Mouse (Mus musculus): ENCODE results near the gene Hrh2. TPM values are rescaled to one million over a fixed set of nuclear protein-coding genes. Genes with fewer than 3 reads are reported as not detected.

The Hrh2 gene
- polyA plus RNA-seq (2014; fragmentation: Nextera tagmentation; extraction: Ambion mirVana) = 0.24 TPM in 1 of 2 replicates, not detected in the other

DNA sequence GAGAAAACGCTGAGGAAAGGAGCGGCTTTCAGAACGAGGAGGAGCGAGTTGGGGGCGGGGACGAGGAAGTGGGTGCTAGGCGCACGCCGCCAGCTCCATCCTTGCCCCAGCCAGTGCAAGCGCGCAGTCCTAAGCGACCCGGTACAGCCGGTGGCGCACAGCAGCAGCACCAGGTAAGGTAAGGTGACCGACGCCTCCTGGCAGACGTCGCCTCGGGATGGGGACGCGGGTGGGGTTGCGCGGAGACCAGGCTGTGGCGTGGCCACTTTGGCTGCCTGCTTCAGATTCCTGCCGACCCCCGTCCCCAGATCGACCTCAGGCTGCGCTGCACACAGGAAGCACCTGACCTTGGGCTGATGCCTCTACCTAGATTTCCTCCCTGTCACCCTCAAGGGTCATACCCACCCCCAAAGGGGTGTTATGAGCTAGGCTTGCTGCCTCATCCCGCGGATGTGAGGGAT lies at the start of gene Hrh2:
Gene Hrh2, plus strand, starts transcription at position 109 of the 461 bp plus-strand sequence.
- peaks cover 10% of the 10 kb centered on the region for H3K27me3 ChIP-seq (ENCODE audit: control insufficient read depth, insufficient read depth, low read length)
- H3K9ac ChIP-seq (ENCODE audit: low read depth, low read length) = peak within 1 kb of the TSS; percentile 47; the same call in 1 of the 2 replicates
- H3K4me1 ChIP-seq (replicated peaks; ENCODE audit: control insufficient read depth, insufficient read depth, low read length) = no peaks in the 10 kb centered on the region; the same call in 1 of the 2 replicates
- WGBS = 2% methylated on average over 29 of the region's 31 CpGs
- no peak within 1 kb of the TSS for H3K27ac ChIP-seq (ENCODE audit: low read depth, low read length)
- no peaks in the 10 kb centered on the region for H3K9me3 ChIP-seq (ENCODE audit: control insufficient read depth, low read length)
- H3K36me3 ChIP-seq (ENCODE audit: control insufficient read depth, insufficient read depth, low read length) = no peaks in the 10 kb centered on the region
- peak within 1 kb of the TSS; percentile 49 for H3K4me2 ChIP-seq (replicated peaks; ENCODE audit: low read depth, low read length)
- peak within 1 kb of the TSS; percentile 28 for H3K4me3 ChIP-seq (ENCODE audit: low read depth, low read length)
- ATAC-seq (ENCODE audit: low FRiP score) (no peak), DNase-seq (ENCODE audit: low spot score) (no peak)

DNA sequence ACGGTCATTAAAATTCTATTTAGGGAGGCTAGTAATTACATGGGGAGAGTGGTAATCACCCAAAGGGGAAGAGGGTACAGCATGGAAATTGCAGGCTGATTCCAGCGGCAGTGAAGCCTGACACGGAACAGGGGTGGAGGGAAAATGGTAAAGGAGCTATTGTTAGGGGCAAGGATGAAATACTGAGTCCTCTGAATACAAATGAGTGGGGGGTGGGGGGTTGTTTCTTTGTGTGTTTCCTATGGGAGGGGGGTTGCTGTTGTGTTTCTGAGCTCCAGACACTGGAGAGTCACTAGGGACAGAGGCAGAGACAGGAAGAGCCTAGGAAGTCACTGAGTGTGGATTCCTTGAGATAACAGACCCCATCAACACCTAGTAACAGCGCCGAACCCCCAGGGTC lies 48.1 kb upstream of the Hrh2 start:
- H3K4me3 ChIP-seq (ENCODE audit: low read depth, low read length) = no peak overlapping the region
- H3K4me1 ChIP-seq (replicated peaks; ENCODE audit: control insufficient read depth, insufficient read depth, low read length) = no peaks in the 10 kb centered on the region; the same call in 1 of the 2 replicates
- no peaks in the 10 kb centered on the region for H3K27me3 ChIP-seq (ENCODE audit: control insufficient read depth, insufficient read depth, low read length)
- H3K4me2 ChIP-seq (replicated peaks; ENCODE audit: low read depth, low read length) = no peak overlapping the region
- DNase-seq (ENCODE audit: low spot score) (peak; percentile 58), ATAC-seq (ENCODE audit: low FRiP score) (peak; percentile 68)
- peaks cover 3% of the 10 kb centered on the region; the same call in 1 of the 2 replicates for H3K9me3 ChIP-seq (ENCODE audit: control insufficient read depth, low read length)
- no peak overlapping the region for H3K9ac ChIP-seq (ENCODE audit: low read depth, low read length)
- 33% methylated on average over 5 of the region's 5 CpGs for WGBS
- peak overlapping the region; percentile 42; the same call in 1 of the 2 replicates for H3K27ac ChIP-seq (ENCODE audit: low read depth, low read length)
- H3K36me3 ChIP-seq (ENCODE audit: control insufficient read depth, insufficient read depth, low read length) = no peaks in the 10 kb centered on the region

DNA sequence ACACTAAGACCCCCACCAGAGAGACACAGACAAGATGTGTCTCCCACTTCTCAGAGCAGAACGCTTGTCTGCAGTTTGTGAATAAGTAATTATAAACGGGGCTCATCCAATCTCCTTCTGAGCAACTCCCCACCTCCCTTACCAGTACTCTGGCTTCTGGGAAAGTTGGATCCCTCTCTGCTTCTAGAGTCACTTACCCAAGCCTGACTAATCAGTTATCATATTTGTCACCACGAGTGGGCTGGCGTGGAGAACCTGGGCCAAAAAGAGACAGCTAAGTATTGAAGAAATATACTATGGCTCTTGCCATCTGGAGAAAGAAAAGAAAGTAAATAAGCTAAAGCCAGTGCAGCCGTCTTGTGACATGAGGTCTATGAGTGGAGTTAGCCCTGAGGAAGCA lies 47.3 kb upstream of the Hrh2 start:
- H3K4me2 ChIP-seq (replicated peaks; ENCODE audit: low read depth, low read length) = no peak overlapping the region
- ATAC-seq (ENCODE audit: low FRiP score) = no peak
- no peak overlapping the region for H3K27ac ChIP-seq (ENCODE audit: low read depth, low read length)
- no peaks in the 10 kb centered on the region; the same call in 1 of the 2 replicates for H3K4me1 ChIP-seq (replicated peaks; ENCODE audit: control insufficient read depth, insufficient read depth, low read length)
- no peaks in the 10 kb centered on the region for H3K36me3 ChIP-seq (ENCODE audit: control insufficient read depth, insufficient read depth, low read length)
- H3K4me3 ChIP-seq (ENCODE audit: low read depth, low read length) = no peak overlapping the region
- H3K9ac ChIP-seq (ENCODE audit: low read depth, low read length) = no peak overlapping the region
- H3K27me3 ChIP-seq (ENCODE audit: control insufficient read depth, insufficient read depth, low read length) = no peaks in the 10 kb centered on the region
- 65% methylated on average over 5 of the region's 5 CpGs for WGBS
- peaks cover 3% of the 10 kb centered on the region; the same call in 1 of the 2 replicates for H3K9me3 ChIP-seq (ENCODE audit: control insufficient read depth, low read length)
- no peak for DNase-seq (ENCODE audit: low spot score)

DNA sequence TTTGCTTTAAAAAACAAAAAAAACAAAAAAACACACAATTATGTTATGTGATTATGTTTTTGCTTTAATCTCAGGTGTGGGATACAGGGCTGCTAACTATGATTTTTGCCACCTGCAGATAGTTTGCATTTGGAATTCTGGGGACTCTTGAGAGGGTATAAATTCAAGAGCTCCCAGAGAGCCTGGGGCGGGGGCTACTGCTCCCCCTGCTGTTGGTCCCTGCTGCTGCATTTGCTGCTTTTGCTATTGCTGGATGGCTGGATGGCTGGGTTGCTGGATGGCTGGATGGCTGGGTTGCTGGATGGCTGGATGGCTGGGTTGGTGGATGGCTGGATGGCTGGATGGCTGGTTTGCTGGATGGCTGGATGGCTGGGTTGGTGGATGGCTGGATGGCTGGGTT lies 44.6 kb upstream of the Hrh2 start:
- 96% methylated on average over 1 of the region's 1 CpGs for WGBS
- no peak for ATAC-seq (ENCODE audit: low FRiP score)

DNA sequence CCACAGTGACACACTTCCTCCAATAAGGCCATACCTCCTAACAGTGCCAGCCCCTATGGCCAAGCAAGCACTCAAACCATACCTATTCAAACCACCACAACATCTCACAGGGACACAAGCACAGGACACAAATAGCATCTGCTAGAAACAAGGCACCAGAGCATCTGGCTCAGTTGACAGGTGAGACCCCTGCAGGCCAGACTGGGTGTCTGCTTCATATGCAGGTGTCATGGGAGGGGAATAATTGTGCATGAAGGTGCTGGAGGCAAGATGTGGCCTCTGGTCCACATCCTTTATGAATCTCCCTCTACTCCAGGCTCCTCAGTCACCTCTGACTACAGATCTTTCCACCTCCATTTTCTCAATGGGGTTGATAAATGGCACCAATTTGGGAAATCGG lies 39.5 kb upstream of the Hrh2 start:
- H3K9me3 ChIP-seq (ENCODE audit: control insufficient read depth, low read length) = no peaks in the 10 kb centered on the region
- no peaks in the 10 kb centered on the region for H3K36me3 ChIP-seq (ENCODE audit: control insufficient read depth, insufficient read depth, low read length)
- no peak overlapping the region for H3K9ac ChIP-seq (ENCODE audit: low read depth, low read length)
- H3K4me2 ChIP-seq (replicated peaks; ENCODE audit: low read depth, low read length) = no peak overlapping the region
- no peak overlapping the region for H3K4me3 ChIP-seq (ENCODE audit: low read depth, low read length)
- no peaks in the 10 kb centered on the region for H3K27me3 ChIP-seq (ENCODE audit: control insufficient read depth, insufficient read depth, low read length)
- 92% methylated on average over 1 of the region's 1 CpGs for WGBS
- DNase-seq (ENCODE audit: low spot score) = no peak
- H3K4me1 ChIP-seq (replicated peaks; ENCODE audit: control insufficient read depth, insufficient read depth, low read length) = no peaks in the 10 kb centered on the region
- no peak for ATAC-seq (ENCODE audit: low FRiP score)
- H3K27ac ChIP-seq (ENCODE audit: low read depth, low read length) = no peak overlapping the region

More for the DNA sequence above, 44.6 kb upstream of the Hrh2 start:
- Histone ChIP-seq H3K9me3 (ENCODE audit: control insufficient read depth, low read length) (peaks cover 3% of the 10 kb centered on the region; the same call in 1 of the 2 replicates), H3K36me3 (ENCODE audit: control insufficient read depth, insufficient read depth, low read length) (no peaks in the 10 kb centered on the region), H3K27ac (ENCODE audit: low read depth, low read length) (no peak overlapping the region), H3K27me3 (ENCODE audit: control insufficient read depth, insufficient read depth, low read length) (no peaks in the 10 kb centered on the region), H3K9ac (ENCODE audit: low read depth, low read length) (no peak overlapping the region), H3K4me3 (ENCODE audit: low read depth, low read length) (no peak overlapping the region), H3K4me2 (replicated peaks; ENCODE audit: low read depth, low read length) (no peak overlapping the region), H3K4me1 (replicated peaks; ENCODE audit: control insufficient read depth, insufficient read depth, low read length) (no peaks in the 10 kb centered on the region; the same call in 1 of the 2 replicates)
- peak; percentile 21 for DNase-seq (ENCODE audit: low spot score)

DNA sequence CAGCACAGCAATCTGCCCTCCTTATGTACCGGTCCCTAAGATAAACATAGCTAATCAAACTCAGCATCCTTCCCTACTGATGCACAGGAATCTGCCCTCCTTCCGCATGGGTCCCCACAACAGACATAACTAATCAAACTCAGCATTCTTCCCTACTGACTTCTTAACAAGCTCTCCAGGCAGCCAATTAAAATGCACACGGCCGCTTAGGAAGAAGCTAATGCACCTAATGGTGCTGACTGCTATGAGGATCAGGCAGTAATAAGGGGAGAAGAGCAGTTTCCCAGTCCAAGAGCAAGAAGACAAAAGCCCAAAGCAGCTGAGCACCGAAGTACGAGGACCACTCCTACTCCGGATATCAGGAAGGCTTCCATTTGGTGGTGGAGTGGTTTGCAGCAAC lies 39.0 kb upstream of the Hrh2 start:
- Histone ChIP-seq H3K4me2 (replicated peaks; ENCODE audit: low read depth, low read length) (no peak overlapping the region), H3K36me3 (ENCODE audit: control insufficient read depth, insufficient read depth, low read length) (no peaks in the 10 kb centered on the region), H3K9me3 (ENCODE audit: control insufficient read depth, low read length) (no peaks in the 10 kb centered on the region), H3K27me3 (ENCODE audit: control insufficient read depth, insufficient read depth, low read length) (no peaks in the 10 kb centered on the region), H3K4me3 (ENCODE audit: low read depth, low read length) (no peak overlapping the region), H3K4me1 (replicated peaks; ENCODE audit: control insufficient read depth, insufficient read depth, low read length) (no peaks in the 10 kb centered on the region), H3K9ac (ENCODE audit: low read depth, low read length) (no peak overlapping the region), H3K27ac (ENCODE audit: low read depth, low read length) (no peak overlapping the region)
- DNase-seq (ENCODE audit: low spot score) (no peak), ATAC-seq (ENCODE audit: low FRiP score) (no peak)
- 60% methylated on average over 7 of the region's 7 CpGs for WGBS

DNA sequence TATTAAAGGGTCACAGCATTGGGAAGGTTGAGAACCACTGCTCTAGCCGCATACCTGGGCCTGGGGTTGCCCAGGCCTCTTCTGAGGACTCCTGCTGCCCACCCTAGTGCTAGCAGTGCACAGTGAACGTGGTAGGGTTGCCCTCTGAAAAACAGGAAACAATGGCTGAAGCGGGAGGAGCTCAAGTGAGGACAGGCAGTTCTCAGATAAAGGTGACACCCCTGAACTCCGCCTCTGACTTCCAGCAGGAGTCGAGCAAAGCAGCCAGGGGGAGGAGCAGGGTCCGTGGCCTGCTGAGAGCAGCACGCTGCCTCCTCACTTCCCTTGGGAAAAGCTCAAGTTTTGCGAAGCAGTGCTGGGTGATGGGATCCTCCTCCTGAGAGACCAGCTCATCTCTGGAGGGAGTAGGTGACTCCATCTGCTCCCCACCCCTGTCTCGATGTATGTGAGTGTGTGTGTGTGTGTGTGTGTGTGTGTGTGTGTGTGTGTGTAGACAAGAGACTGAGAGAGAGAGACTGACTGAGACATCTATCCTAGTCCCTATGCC lies 38.2 kb upstream of the Hrh2 start:
- DNase-seq (ENCODE audit: low spot score) (no peak), ATAC-seq (ENCODE audit: low FRiP score) (no peak)
- Histone ChIP-seq H3K9me3 (ENCODE audit: control insufficient read depth, low read length) (no peaks in the 10 kb centered on the region), H3K36me3 (ENCODE audit: control insufficient read depth, insufficient read depth, low read length) (no peaks in the 10 kb centered on the region), H3K9ac (ENCODE audit: low read depth, low read length) (no peak overlapping the region), H3K27me3 (ENCODE audit: control insufficient read depth, insufficient read depth, low read length) (no peaks in the 10 kb centered on the region), H3K4me1 (replicated peaks; ENCODE audit: control insufficient read depth, insufficient read depth, low read length) (peaks cover 3% of the 10 kb centered on the region; the same call in 1 of the 2 replicates), H3K4me3 (ENCODE audit: low read depth, low read length) (no peak overlapping the region), H3K27ac (ENCODE audit: low read depth, low read length) (no peak overlapping the region), H3K4me2 (replicated peaks; ENCODE audit: low read depth, low read length) (no peak overlapping the region)
- 19% methylated on average over 9 of the region's 9 CpGs for WGBS

DNA sequence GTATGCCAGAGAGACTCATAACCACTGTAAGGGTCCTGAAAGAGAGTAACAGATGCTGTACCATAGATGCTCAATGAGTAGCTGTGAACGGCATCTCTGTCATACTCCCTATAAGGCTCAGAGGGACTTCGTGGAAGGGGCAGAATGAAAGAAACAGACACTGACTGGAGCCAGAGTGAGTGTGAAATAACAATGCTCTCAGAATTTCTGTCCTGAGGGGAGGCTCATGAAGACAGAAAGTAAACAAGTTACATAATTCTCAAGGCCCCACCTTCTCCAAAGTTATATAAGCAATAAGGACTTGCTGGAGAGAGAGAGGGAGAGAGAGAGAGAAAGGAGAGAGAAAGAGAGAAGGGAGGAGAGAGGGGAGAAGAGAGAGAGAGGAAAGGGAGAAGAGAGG lies 36.1 kb upstream of the Hrh2 start:
- no peak overlapping the region for H3K9ac ChIP-seq (ENCODE audit: low read depth, low read length)
- H3K9me3 ChIP-seq (ENCODE audit: control insufficient read depth, low read length) = no peaks in the 10 kb centered on the region
- no peaks in the 10 kb centered on the region for H3K27me3 ChIP-seq (ENCODE audit: control insufficient read depth, insufficient read depth, low read length)
- no peak overlapping the region for H3K4me2 ChIP-seq (replicated peaks; ENCODE audit: low read depth, low read length)
- ATAC-seq (ENCODE audit: low FRiP score) = no peak
- DNase-seq (ENCODE audit: low spot score) = no peak
- H3K27ac ChIP-seq (ENCODE audit: low read depth, low read length) = no peak overlapping the region
- H3K36me3 ChIP-seq (ENCODE audit: control insufficient read depth, insufficient read depth, low read length) = no peaks in the 10 kb centered on the region
- no peak overlapping the region for H3K4me3 ChIP-seq (ENCODE audit: low read depth, low read length)
- 92% methylated on average over 2 of the region's 2 CpGs for WGBS
- peaks cover 9% of the 10 kb centered on the region; the same call in 1 of the 2 replicates for H3K4me1 ChIP-seq (replicated peaks; ENCODE audit: control insufficient read depth, insufficient read depth, low read length)

DNA sequence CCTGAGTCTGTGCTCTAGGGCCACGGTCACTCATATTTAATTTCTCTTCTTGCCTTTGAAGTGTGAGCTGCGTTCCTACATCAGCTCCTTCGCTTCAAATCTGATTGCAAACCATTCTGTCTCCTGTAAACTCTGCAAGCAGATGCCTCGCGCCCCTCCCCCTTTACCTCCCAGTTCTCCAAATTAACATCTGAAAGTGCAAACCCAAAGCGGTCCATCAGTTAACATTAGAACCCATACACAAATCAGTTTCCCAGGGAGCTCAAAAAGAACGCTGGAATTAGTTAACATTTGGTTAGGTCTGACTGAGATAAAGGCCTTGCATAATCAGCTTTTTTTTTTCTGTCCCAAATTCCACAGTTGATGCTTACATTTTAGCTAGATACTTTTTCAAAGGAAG lies 32.7 kb upstream of the Hrh2 start:
- ATAC-seq (ENCODE audit: low FRiP score) (no peak), DNase-seq (ENCODE audit: low spot score) (peak; percentile 48)
- H3K9me3 ChIP-seq (ENCODE audit: control insufficient read depth, low read length) = no peaks in the 10 kb centered on the region
- 0 out of 2 replicates have a peak overlapping the region, but pooled peaks have one; percentile 17 for H3K27ac ChIP-seq (ENCODE audit: low read depth, low read length)
- WGBS = 6% methylated on average over 7 of the region's 7 CpGs
- no peaks in the 10 kb centered on the region for H3K27me3 ChIP-seq (ENCODE audit: control insufficient read depth, insufficient read depth, low read length)
- H3K36me3 ChIP-seq (ENCODE audit: control insufficient read depth, insufficient read depth, low read length) = no peaks in the 10 kb centered on the region
- H3K4me1 ChIP-seq (replicated peaks; ENCODE audit: control insufficient read depth, insufficient read depth, low read length) = peaks cover 9% of the 10 kb centered on the region; the same call in 1 of the 2 replicates
- H3K4me3 ChIP-seq (ENCODE audit: low read depth, low read length) = no peak overlapping the region
- H3K9ac ChIP-seq (ENCODE audit: low read depth, low read length) = no peak overlapping the region
- peak overlapping the region; percentile 11; the same call in 1 of the 2 replicates for H3K4me2 ChIP-seq (replicated peaks; ENCODE audit: low read depth, low read length)
